Mouse (Mus musculus) left cerebral cortex, postnatal 14 days (tissue): ENCODE results near the gene Esrp2. TPM values are rescaled to one million over a fixed set of nuclear protein-coding genes. Genes with fewer than 3 reads are reported as not detected.
A peak's percentile ranks its signal among the peaks of the same experiment; 100 is the strongest.

Experiments used
- DNase-seq, 2 experiments: peaks; one replicate each; pipeline ENCODE4 v3.0.0; 2021 to 2022; ENCODE audit warnings: low spot score in 2 of 2, mixed read lengths in 1 of 2
- intact Hi-C: fragments of 180-260 bp; cut with DNase I; formaldehyde crosslinking; loops from one replicate; pipeline ENCODE4 v1.15.1; 2025
- total RNA-seq, 2 experiments: library from RNA; stranded (reverse); gene quantifications; 2 replicates each; pipeline ENCODE4 v1.2.3; 2021

The Esrp2 gene
- total RNA-seq, 2 experiments from 2014 or later = 0.79 TPM; not detected in 1

- DNase-seq = peak; percentile 94
- intact Hi-C loops = loop anchor here (5.0 kb wide), 1 partner anchor 47 kb away; no protein-coding TSS in a partner anchor
These were observed 13.3 kb upstream of the Esrp2 start, which contains the start of gene Pla2g15 for GRCm38 (mm10) chr8:106149801-106150652. Gene Pla2g15 (plus strand): TSS chr8:106150399.

DNA sequence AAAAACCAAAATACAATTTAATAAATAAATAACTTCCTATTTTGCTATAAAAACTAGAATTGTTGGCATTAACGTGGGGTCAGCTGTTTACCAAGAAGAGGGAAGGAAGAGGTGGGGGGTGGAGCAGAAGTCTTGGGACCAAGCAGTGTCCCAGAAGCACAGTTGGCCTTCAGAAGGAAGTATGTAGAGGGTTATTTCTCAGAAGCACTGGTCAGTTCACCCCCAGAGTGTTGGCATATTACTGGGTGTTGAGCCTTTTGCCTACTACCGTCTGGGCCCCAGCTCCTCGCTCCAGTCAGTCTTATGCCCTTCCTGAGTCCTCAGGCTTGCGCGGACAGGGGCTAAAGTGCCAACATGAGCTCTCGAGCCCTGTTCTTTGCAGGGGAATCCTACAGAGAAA lies 12.3 kb upstream of the Esrp2 start:
- no peak for DNase-seq
- intact Hi-C loops = no loop called here

DNA sequence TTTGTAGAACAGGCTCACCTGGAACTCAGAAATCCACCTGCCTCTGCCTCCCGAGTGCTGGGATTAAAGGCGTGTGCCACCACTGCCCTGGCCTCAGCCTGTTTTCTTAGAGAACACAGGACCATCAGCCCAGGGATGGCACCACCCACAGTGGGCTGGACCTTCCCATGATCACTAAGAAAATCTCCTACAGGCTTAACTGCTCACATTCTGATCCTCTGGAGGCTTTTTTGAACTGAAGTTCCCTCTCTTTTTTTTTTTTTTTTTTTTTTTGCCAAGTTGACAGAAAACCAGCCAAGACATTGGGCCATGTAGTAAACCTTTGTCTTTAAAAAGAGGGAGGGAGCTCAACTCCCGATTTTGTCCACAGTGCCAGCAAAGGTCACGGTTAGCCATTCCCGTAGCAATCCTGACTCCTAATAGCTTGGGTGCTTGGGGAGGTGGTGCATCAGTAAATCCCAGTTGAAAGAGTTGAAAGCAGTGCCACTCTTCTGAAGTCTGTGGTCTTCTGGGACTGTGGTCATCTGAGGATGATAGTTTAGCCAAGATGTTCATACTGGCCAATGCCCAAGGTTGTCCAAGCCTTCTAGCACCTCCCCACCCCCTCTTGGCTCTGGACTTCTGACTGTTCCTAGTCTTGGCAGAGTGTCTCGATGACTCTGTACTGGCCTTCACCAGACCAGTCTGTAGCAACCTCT lies 11.2 kb upstream of the Esrp2 start:
- intact Hi-C loops = no loop called here
- DNase-seq = no peak

DNA sequence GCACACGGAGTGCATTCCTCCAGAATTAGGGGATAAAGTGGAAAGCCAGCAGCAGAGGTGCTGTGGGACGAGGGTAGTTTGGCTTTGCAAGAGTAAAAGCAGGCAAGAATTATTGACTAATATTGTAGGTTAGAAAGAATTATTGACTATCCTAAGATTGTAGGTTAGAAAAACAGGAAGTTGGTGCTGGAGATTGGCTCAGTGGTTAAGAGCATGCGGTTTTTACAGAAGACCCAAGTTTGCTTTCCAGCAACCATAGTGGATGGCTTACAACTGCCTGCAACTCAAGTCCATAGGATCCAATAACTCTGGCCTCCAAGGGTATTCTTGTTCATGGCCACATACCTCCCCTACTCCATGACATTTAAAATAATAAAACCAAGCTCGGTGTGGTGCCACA lies 9.2 kb upstream of the Esrp2 start:
- DNase-seq = no peak
- intact Hi-C loops = no loop called here

DNA sequence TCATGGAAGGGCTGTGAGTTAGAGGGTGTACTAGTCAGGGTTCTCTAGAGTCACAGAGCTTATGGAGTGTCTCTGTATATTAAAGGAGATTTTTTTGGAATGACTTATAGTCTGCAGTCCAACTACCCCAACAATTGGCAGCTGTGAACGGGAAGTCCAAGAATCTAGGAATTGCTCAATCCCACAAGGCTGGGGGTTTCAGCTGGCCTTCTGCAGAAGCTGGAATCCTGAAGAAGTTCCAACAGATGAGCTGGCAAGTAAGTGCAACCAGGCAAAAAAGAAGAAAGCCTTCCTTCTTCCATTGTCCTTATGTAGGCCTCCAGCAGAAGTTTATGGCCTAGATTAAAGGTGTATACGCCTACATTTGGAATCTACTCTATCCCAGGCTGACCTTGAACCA lies 8.6 kb upstream of the Esrp2 start:
- intact Hi-C loops = no loop called here
- no peak for DNase-seq

DNA sequence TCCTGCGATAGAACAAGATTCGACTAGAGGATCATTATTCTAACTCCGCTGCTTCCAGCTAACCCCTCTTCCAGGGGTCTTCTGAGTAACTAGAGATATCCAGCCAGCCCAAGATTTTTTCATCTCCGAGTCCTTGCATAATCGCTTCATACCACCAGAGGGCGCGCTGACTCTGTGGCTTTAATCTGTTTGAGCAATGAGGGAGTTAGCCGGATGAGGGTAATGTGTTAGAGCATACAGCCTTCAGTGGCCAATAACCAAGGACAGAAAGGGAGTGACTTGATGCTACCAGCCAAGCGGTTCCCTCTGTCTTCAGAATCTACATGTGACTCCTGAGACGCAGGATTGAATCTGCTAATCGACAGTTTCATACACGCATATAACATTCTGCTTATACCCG lies 4.0 kb upstream of the Esrp2 start:
- DNase-seq = peak; percentile 82 to 87
- intact Hi-C loops = loop anchor here (2.0 kb wide), 1 partner anchor 58 kb away; no protein-coding TSS in a partner anchor

- no peak for DNase-seq
- intact Hi-C loops = loop anchor here (2.0 kb wide), 1 partner anchor 59 kb away; no protein-coding TSS in a partner anchor
These were observed 3.4 kb upstream of the Esrp2 start for GRCm38 (mm10) chr8:106140191-106140590.

- intact Hi-C loops = loop anchor here (5.0 kb wide), 1 partner anchor 74 kb away; the partner anchor contains the start of genes Prmt7 and Slc7a6os
- no peak for DNase-seq
These were observed 1.8 kb upstream of the Esrp2 start for GRCm38 (mm10) chr8:106138616-106139015.

GRCm38 (mm10) chr8:106137906-106138477 lies 1.2 kb upstream of the Esrp2 start:
- intact Hi-C loops = loop anchor here (5.0 kb wide), 1 partner anchor 74 kb away; the partner anchor contains the start of genes Prmt7 and Slc7a6os
- DNase-seq = no peak

DNA sequence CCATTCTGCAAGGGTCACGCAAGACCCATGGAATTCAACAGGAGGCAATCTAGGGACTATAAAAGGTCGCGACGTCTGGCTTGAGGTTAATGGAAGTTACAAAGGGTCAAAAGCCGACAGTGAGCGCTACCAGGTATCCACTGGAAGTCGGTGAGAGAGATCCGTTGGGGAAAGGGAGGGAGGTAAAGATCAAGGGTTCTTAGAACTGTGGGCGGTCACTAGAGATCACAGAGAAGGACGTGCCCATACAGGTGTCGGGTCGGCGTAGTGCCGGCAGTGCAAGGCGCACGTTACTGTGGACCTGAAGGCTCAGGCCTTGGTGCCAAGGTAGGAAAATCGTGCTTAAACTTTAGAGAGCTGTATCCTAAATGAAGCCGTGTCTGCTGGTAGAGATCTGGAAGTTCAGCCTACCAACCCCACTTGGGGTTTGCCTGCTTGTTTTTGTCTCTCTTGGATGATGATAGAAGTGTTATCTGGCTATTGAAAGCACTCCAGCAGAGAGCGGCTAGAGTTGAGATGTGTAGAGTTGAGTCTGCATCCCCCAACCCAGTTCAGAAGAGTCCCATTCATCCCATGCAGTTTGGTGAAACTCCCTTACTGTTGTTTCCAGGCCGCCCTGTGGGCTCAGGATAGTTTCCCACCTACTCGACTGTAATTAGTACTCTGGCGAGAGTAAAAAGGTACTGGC lies 588 bp upstream of the Esrp2 start:
- DNase-seq = no peak
- intact Hi-C loops = loop anchor here (5.0 kb wide), 1 partner anchor 75 kb away; the partner anchor contains the start of genes Prmt7 and Slc7a6os

DNA sequence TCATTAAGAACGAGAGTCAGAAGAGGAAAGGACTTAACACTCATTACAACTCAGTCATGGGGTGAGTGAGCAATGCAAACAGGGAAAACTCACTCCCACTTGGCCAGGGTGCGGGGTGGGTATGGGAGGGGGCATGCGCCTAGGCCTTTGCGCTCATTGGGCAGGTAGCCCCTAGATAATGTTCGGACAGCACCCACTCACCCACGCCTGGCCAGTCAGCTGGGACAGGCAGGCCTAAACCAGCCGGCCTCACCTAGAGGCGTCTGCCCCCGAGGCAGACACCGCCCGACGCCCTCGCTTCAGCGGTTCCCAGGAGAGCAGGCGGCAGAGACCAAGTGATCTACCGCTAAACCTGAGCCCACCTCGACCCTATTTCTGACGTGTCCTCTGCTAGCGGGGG lies 1.1 kb downstream of the Esrp2 start:
- intact Hi-C loops = loop anchor here (5.0 kb wide), 1 partner anchor 77 kb away; the partner anchor contains the start of genes Prmt7 and Slc7a6os
- no peak for DNase-seq

DNA sequence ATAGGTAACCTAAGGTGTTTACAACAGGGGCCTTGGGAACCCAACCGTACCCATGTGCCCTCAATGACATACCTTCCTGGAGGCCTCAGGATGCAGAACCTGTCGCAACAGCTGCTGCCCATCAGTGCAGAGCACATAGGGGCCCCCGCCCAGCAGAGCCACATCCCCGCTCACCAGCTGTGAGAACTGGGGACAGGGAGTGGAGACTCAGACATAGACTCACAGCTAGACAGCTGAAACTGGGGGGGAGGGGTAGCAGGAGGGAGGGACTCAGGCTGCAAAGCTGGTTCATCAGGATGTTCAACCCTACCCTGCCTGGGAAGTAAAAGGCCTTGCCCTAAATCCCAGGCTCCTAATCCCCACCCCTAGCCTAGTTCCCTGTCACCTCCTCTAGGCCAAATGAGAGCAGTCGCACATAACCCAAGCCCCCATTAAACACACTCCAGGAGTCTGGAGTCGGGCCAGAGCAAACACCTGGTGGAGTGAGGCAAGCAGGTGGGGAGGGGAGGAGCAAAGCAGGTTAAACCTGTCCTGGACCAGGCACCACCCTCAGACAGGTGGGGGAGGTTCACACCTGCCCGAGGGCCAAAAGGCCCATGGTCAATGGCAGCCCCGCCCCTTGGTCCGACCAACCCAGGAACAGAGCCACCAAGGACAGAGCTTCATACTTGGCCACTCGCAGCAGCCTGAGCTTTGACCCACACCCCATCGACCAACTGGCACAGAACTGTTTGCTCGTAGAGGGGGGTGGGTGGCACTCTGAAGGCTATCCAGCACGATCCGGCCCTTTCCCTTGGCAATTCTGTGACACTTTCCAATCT lies 1.8 kb downstream of the Esrp2 start:
- intact Hi-C loops = loop anchor here (5.0 kb wide), 1 partner anchor 77 kb away; the partner anchor contains the start of genes Prmt7 and Slc7a6os
- no peak for DNase-seq

- intact Hi-C loops = no loop called here
- DNase-seq = no peak
These were observed 2.8 kb downstream of the Esrp2 start for GRCm38 (mm10) chr8:106133946-106134345.

DNA sequence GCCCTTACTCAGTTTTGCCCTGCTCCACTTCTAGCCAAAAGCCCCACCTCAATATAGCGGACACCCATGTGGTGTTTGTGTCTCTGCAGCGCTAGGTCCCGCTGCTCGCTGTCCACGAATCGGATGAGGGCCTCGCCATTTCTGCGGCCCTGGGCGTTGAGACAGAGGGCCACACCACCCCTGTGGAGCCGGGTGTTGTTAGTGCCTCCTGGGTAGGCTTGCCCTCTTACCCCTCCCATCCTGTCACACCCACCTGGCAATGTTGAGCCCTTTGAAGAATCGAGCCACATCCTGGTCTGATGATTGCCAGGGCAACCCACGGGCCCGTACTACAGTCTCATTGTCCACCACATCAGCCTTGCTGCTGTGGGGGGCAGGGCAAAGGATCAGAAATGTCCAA lies 3.2 kb downstream of the Esrp2 start:
- DNase-seq = no peak
- intact Hi-C loops = no loop called here

DNA sequence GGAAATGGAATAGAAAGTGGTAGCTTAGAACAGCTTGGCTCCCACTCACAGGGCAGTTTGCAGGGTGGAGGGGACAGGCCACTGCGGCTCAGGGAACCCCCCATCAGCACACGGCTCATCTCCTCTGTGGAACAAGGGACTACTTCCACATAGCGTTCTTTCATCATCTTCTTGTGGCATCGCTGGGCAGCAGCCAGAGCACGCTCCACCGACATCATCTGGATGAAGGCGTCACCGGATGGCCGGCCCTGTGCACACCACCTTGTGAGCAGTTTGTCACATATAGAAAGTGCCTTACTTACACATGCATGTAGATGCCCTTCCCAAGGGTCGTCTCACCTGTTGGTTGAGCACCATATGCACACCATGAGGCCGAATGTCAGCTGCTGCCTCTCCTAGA lies 4.4 kb downstream of the Esrp2 start:
- intact Hi-C loops = no loop called here
- DNase-seq = no peak

DNA sequence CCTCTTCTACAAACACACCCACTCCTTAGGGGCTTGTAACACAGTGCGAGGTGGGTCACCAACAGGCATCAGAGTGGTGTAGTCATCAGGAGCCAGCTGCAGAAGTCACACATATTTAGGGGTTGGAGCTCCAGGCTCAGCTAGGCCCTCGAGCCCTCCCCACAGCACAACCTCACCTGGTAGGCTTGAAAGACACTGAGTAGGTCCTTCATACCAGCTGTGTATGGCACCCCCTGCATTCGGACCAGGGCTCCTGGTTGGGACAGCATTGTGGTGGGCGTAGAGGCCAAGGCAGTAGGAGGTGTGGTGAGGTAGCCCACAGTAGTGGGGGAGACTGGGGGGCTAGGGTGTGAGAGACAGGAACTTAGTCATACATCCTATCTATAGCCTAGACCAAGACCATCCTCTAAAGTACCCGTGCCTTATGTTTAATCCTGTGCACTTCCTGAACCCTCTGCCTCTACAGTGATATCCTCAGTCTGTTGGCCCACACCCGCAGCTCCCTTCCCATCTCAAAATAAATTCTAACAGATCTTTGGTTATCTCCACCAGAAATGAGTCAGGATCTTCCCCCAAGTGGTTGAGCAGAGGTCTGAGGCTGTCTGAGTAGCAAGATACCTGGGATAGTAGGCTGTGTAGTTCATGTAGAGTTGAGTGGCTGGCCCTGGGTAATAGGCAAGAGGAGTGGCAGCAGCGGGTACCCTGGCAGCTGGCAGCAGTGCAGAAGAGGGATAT lies 5.1 kb downstream of the Esrp2 start:
- no peak for DNase-seq
- intact Hi-C loops = no loop called here

DNA sequence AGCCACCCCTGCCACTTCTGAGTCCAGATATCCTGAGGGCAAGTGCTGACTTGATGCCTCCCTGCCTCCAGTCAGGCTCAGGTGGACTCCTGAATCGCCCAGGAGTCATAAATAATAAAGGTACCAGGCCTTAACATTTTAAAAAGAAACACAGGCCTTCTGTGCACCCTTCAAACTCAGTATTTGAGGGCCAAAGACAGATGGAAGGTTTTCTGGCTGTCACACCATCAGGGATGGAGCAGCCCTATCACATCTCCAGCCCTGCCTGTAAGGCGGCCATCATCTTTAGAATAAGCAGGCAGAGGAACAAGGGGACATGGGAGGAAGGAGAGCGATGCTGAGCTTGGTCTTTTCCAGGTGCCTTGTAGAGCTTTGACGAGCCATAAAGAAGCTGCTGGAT lies 5.8 kb downstream of the Esrp2 start:
- intact Hi-C loops = no loop called here
- no peak for DNase-seq

DNA sequence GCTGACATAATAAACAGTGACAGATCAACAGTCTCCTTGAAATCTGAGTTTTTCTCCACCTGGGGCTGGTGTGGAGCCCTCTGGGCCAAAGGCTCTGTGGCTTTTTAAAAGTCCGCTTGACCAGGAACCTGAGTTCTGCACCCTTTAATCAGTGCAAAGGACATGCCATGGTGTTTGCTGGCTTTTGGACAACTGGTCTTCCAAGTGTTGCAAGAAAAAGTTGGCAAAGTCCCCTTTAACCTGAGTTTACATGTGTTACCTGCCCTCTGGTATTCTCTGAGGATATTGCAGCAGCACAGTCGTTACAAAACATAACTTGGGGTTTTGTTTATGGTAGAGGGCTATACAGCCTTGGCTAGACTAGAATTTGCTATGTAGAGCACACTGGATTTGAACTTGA lies 6.3 kb downstream of the Esrp2 start:
- no peak for DNase-seq
- intact Hi-C loops = no loop called here
